Mouse (Mus musculus) intestine, embryonic 15.5 days (tissue): Measurements from ENCODE around the gene 1700016K19Rik. TPM values are rescaled to one million over a fixed set of nuclear protein-coding genes. Genes with fewer than 3 reads are reported as not detected.

Experiments
- ATAC-seq: fragments of 200-750 bp; cut with Nextera tagmentation; 2 replicates; pipeline ENCODE4 v1.8.0; 2017; ENCODE audit warnings: moderate TSS enrichment, moderate library complexity
- H3K27ac ChIP-seq: fragments of 300-500 bp; sonication (generic); 2 replicates; pipeline ENCODE4 v1.5.1; 2015; ENCODE audit warnings: mild to moderate bottlenecking, inconsistent platforms
- H3K27me3 ChIP-seq: fragments of 300-500 bp; sonication (generic); replicated peaks from 2 replicates; pipeline ENCODE4 v1.6.1; 2015; ENCODE audit warnings: inconsistent platforms
- H3K36me3 ChIP-seq: fragments of 300-500 bp; sonication (generic); 2 replicates; pipeline ENCODE4 v1.6.1; 2015; ENCODE audit warnings: inconsistent platforms
- H3K4me1 ChIP-seq: fragments of 300-500 bp; sonication (generic); replicated peaks from 2 replicates; pipeline ENCODE4 v1.6.1; 2015; ENCODE audit warnings: inconsistent platforms
- H3K4me2 ChIP-seq: fragments of 300-500 bp; sonication (generic); replicated peaks from 2 replicates; pipeline ENCODE4 v1.6.1; 2015; ENCODE audit warnings: mild to moderate bottlenecking, inconsistent platforms
- H3K4me3 ChIP-seq: fragments of 300-500 bp; sonication (generic); replicated peaks from 2 replicates; pipeline ENCODE4 v1.5.1; 2015; ENCODE audit warnings: inconsistent platforms
- H3K9ac ChIP-seq: fragments of 300-500 bp; sonication (generic); 2 replicates; pipeline ENCODE4 v1.6.1; 2015; ENCODE audit warnings: inconsistent platforms
- H3K9me3 ChIP-seq: fragments of 300-500 bp; sonication (generic); 2 replicates; pipeline ENCODE4 v1.6.1; 2016; ENCODE audit warnings: inconsistent platforms
- WGBS: fragments of 180-500 bp; shearing (Covaris S2); methylation state at CpG from one replicate; pipeline ENCODE4 v1.1.7; 2015; 5-methylcytosine and 5-hydroxymethylcytosine counted together
- polyA plus RNA-seq: library from polyadenylated mRNA; unstranded; fragments of >200 nt; fragmentation: Nextera tagmentation; extraction: Ambion mirVana; gene quantifications from 2 replicates; pipeline ENCODE4 v1.2.1, GENCODE M21; 2015

The 1700016K19Rik gene
- polyA plus RNA-seq, 1 experiment from 2014 or later, result 4.0 TPM

GRCm38 (mm10) chr11:75968761-75969160 lies 31.0 kb upstream of the 1700016K19Rik start:
- no peak for ATAC-seq
- Histone ChIP-seq H3K4me3 (no peak overlapping the region), H3K4me1 (peaks cover 21% of the 10 kb centered on the region), H3K9me3 (no peaks in the 10 kb centered on the region), H3K9ac (no peak overlapping the region), H3K27ac (no peak overlapping the region), H3K27me3 (no peaks in the 10 kb centered on the region), H3K36me3 (no peaks in the 10 kb centered on the region), H3K4me2 (no peak overlapping the region)
- 91% methylated on average over 6 of the region's 6 CpGs for WGBS

- Histone ChIP-seq H3K4me2 (no peak overlapping the region), H3K4me3 (no peak overlapping the region), H3K4me1 (peaks cover 7% of the 10 kb centered on the region), H3K9ac (no peak overlapping the region), H3K9me3 (no peaks in the 10 kb centered on the region), H3K27ac (no peak overlapping the region), H3K27me3 (no peaks in the 10 kb centered on the region), H3K36me3 (no peaks in the 10 kb centered on the region)
- WGBS, result 34% methylated on average over 3 of the region's 3 CpGs
- no peak for ATAC-seq
These were observed 29.1 kb upstream of the 1700016K19Rik start for GRCm38 (mm10) chr11:75970629-75971028.

- Histone ChIP-seq H3K4me3 (no peak overlapping the region), H3K4me1 (0 out of 2 replicates have a peak, but pooled peaks cover 3% of the 10 kb centered on the region), H3K9me3 (no peaks in the 10 kb centered on the region), H3K9ac (no peak overlapping the region), H3K36me3 (no peaks in the 10 kb centered on the region), H3K27ac (no peak overlapping the region), H3K27me3 (no peaks in the 10 kb centered on the region), H3K4me2 (no peak overlapping the region)
- no peak for ATAC-seq
- 88% methylated on average over 3 of the region's 3 CpGs for WGBS
These were observed 27.5 kb upstream of the 1700016K19Rik start for GRCm38 (mm10) chr11:75972188-75972587.

- no peak overlapping the region for H3K27ac ChIP-seq
- WGBS, result 26% methylated on average over 7 of the region's 7 CpGs
- no peak for ATAC-seq
These were observed 26.7 kb upstream of the 1700016K19Rik start for GRCm38 (mm10) chr11:75972916-75973567.

GRCm38 (mm10) chr11:75973988-75974387 lies 25.7 kb upstream of the 1700016K19Rik start:
- Histone ChIP-seq H3K27me3 (no peaks in the 10 kb centered on the region), H3K4me3 (no peak overlapping the region), H3K9me3 (no peaks in the 10 kb centered on the region), H3K9ac (no peak overlapping the region), H3K36me3 (no peaks in the 10 kb centered on the region), H3K4me1 (0 out of 2 replicates have a peak, but pooled peaks cover 3% of the 10 kb centered on the region), H3K27ac (no peak overlapping the region), H3K4me2 (no peak overlapping the region)
- WGBS, result 87% methylated on average over 1 of the region's 1 CpGs
- ATAC-seq, result no peak

More at GRCm38 (mm10) chr11:75972916-75973567, 26.7 kb upstream of the 1700016K19Rik start:
- no peaks in the 10 kb centered on the region for H3K36me3 ChIP-seq
- no peak overlapping the region for H3K9ac ChIP-seq
- H3K4me1 ChIP-seq, result 0 out of 2 replicates have a peak, but pooled peaks cover 3% of the 10 kb centered on the region
- H3K27me3 ChIP-seq, result no peaks in the 10 kb centered on the region
- no peaks in the 10 kb centered on the region for H3K9me3 ChIP-seq
- no peak overlapping the region for H3K4me2 ChIP-seq
- H3K4me3 ChIP-seq, result no peak overlapping the region

GRCm38 (mm10) chr11:75976748-75977147 lies 23.0 kb upstream of the 1700016K19Rik start:
- no peak overlapping the region for H3K9ac ChIP-seq
- no peak overlapping the region for H3K4me3 ChIP-seq
- H3K36me3 ChIP-seq, result no peaks in the 10 kb centered on the region
- H3K4me1 ChIP-seq, result 0 out of 2 replicates have a peak, but pooled peaks cover 3% of the 10 kb centered on the region
- peak overlapping the region; percentile 59; the same call in 1 of the 2 replicates for H3K27ac ChIP-seq
- 35% methylated on average over 8 of the region's 8 CpGs for WGBS
- ATAC-seq, result peak; percentile 81
- H3K4me2 ChIP-seq, result no peak overlapping the region
- no peaks in the 10 kb centered on the region for H3K9me3 ChIP-seq
- no peaks in the 10 kb centered on the region for H3K27me3 ChIP-seq

GRCm38 (mm10) chr11:75978051-75978450 lies 21.7 kb upstream of the 1700016K19Rik start:
- no peaks in the 10 kb centered on the region for H3K27me3 ChIP-seq
- H3K4me2 ChIP-seq, result no peak overlapping the region
- no peak overlapping the region for H3K4me3 ChIP-seq
- ATAC-seq, result no peak
- no peak overlapping the region for H3K9ac ChIP-seq
- H3K27ac ChIP-seq, result no peak overlapping the region
- H3K36me3 ChIP-seq, result no peaks in the 10 kb centered on the region
- no peaks in the 10 kb centered on the region for H3K9me3 ChIP-seq
- 0 out of 2 replicates have a peak, but pooled peaks cover 3% of the 10 kb centered on the region for H3K4me1 ChIP-seq
- 65% methylated on average over 6 of the region's 6 CpGs for WGBS

- no peak for ATAC-seq
- WGBS, result 38% methylated on average over 2 of the region's 2 CpGs
- Histone ChIP-seq H3K9me3 (no peaks in the 10 kb centered on the region), H3K4me3 (no peak overlapping the region), H3K27me3 (no peaks in the 10 kb centered on the region), H3K4me1 (0 out of 2 replicates have a peak, but pooled peaks cover 3% of the 10 kb centered on the region), H3K27ac (no peak overlapping the region), H3K4me2 (no peak overlapping the region), H3K9ac (no peak overlapping the region), H3K36me3 (no peaks in the 10 kb centered on the region)
These were observed 19.3 kb upstream of the 1700016K19Rik start for GRCm38 (mm10) chr11:75980413-75980812.

GRCm38 (mm10) chr11:75983194-75983593 lies 16.5 kb upstream of the 1700016K19Rik start:
- H3K4me2 ChIP-seq, result no peak overlapping the region
- H3K27ac ChIP-seq, result no peak overlapping the region
- H3K4me1 ChIP-seq, result no peaks in the 10 kb centered on the region
- ATAC-seq, result no peak
- WGBS, result 83% methylated on average over 4 of the region's 4 CpGs
- H3K36me3 ChIP-seq, result no peaks in the 10 kb centered on the region
- H3K9ac ChIP-seq, result no peak overlapping the region
- no peaks in the 10 kb centered on the region for H3K27me3 ChIP-seq
- H3K4me3 ChIP-seq, result no peak overlapping the region
- H3K9me3 ChIP-seq, result no peaks in the 10 kb centered on the region

- WGBS, result 70% methylated on average over 1 of the region's 1 CpGs
These were observed 15.1 kb upstream of the 1700016K19Rik start for GRCm38 (mm10) chr11:75984581-75984980.

GRCm38 (mm10) chr11:75985948-75986347 lies 13.8 kb upstream of the 1700016K19Rik start:
- Histone ChIP-seq H3K4me1 (no peaks in the 10 kb centered on the region), H3K4me3 (no peak overlapping the region), H3K27ac (no peak overlapping the region), H3K9ac (no peak overlapping the region), H3K4me2 (no peak overlapping the region), H3K36me3 (no peaks in the 10 kb centered on the region), H3K9me3 (no peaks in the 10 kb centered on the region), H3K27me3 (no peaks in the 10 kb centered on the region)
- ATAC-seq, result no peak
- 68% methylated on average over 7 of the region's 7 CpGs for WGBS

More at GRCm38 (mm10) chr11:75984581-75984980, 15.1 kb upstream of the 1700016K19Rik start:
- no peaks in the 10 kb centered on the region for H3K9me3 ChIP-seq
- H3K27ac ChIP-seq, result no peak overlapping the region
- ATAC-seq, result no peak
- no peaks in the 10 kb centered on the region for H3K36me3 ChIP-seq
- H3K9ac ChIP-seq, result no peak overlapping the region
- no peaks in the 10 kb centered on the region for H3K27me3 ChIP-seq
- no peak overlapping the region for H3K4me3 ChIP-seq
- H3K4me1 ChIP-seq, result no peaks in the 10 kb centered on the region
- H3K4me2 ChIP-seq, result no peak overlapping the region

- no peaks in the 10 kb centered on the region for H3K36me3 ChIP-seq
- no peaks in the 10 kb centered on the region for H3K27me3 ChIP-seq
- H3K4me1 ChIP-seq, result no peaks in the 10 kb centered on the region
- H3K4me3 ChIP-seq, result no peak overlapping the region
- H3K9ac ChIP-seq, result no peak overlapping the region
- H3K27ac ChIP-seq, result no peak overlapping the region
- 77% methylated on average over 15 of the region's 15 CpGs for WGBS
- H3K4me2 ChIP-seq, result no peak overlapping the region
- no peak for ATAC-seq
- no peaks in the 10 kb centered on the region for H3K9me3 ChIP-seq
These were observed 8.5 kb upstream of the 1700016K19Rik start for GRCm38 (mm10) chr11:75990965-75991835.
